Mouse (Mus musculus): Measurements from ENCODE around the gene Slc18b1. TPM values are rescaled to one million over a fixed set of nuclear protein-coding genes. Genes with fewer than 3 reads are reported as not detected.
A peak's percentile ranks its signal among the peaks of the same experiment; 100 is the strongest.

The Slc18b1 gene
- total RNA-seq, 4 experiments from 2014 or later = 25.1 to 32.1 (median 29.6) TPM

DNA sequence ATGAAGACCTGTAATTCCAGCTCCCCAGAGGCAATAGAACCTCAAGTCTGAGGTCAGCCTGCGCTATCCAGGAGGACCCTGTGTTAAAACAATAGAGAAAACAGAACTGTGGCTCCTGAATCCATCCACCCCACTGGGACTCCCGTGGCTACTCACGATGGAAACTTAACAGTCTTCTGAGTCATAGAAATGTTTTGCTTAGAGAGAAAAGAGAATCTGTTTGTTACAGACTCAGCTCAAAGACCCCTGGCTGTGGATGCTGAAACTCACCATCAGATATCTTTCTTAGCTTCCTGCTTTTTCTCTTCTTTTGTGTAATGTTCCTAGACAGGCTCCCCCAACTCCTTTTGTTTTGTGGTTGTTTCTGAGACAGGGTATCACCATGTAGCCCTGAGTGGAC is 7.9 kb downstream of the Slc18b1 start:
- DNase-seq (ENCODE audit: low spot score in 2 of 2) = no peak

DNA sequence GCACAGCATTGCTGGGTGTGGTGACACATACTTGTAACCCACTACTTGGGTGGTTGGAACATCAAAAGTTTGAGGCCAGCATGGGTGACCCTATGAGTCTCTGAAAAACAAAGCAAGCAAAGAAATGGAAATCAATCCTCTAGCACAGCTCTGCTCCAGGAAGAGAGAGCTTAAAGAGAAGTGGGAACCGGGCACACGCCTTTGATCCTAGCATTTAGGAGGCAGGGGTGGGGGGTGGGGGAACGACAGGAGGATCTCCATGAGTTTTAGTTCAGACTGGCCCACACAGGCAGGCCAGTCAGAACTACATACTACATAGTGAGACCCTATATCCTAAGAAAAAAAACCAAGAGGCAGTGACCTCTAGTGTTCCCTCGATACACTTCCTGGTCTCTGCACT is 9.4 kb downstream of the Slc18b1 start:
- DNase-seq (ENCODE audit: low spot score in 2 of 2) = no peak

DNA sequence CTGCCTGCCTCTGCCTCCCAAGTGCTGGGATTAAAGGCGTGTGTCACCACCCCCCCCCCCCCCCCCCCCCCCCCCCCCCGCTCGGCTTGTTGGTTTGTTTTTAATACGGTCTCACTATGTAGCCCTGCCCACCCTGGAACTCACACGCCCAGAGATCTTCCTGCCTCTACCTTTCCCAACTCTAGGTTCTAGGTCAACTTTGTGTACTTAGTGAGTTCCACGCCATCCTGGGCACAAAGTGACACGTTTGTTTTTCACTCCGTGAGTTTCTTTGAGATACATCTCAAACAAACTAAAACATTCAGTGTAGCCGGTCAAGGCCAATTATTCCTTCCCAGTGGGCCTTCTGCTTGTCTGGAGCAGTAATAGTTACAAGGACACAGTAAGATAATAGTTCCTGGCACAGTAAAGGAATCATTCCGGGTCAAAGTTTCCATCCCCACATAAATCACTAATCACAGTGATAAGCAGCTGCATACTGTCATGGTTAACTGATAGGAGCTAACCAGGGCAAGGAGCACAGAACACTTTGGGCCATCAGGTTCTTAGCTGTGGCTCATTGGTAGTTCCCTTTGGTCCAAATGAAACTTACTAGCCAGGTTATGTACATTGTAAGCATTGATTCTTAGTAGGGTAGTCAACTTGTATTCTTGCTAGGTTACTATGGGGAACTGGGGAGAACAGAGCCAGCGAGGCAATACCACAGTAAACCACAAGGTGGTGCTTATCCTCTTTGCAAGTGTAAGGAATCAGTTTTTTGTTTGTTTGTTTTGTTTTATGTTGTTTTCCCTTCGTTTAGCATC is 15.1 kb downstream of the Slc18b1 start:
- DNase-seq (ENCODE audit: low spot score in 2 of 2) = peak in 1 of 2 experiments; percentile 60

DNA sequence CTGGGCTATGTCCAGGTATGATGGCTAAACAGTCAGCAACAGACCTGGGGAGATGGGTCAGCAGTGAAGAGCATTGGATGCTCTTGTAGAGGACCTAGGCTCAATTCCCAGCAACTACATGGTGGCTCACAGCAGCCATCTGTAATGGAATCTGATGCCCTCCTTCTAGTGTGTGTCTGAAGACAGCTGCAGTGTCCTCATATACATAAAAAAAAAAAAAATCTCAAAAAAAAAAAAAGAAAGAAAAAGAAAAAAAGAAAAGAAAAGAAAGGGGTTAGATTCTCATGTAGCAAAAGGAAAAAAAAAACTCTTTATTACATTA is 15.6 kb downstream of the Slc18b1 start:
- no peak for DNase-seq (ENCODE audit: low spot score in 2 of 2)

DNA sequence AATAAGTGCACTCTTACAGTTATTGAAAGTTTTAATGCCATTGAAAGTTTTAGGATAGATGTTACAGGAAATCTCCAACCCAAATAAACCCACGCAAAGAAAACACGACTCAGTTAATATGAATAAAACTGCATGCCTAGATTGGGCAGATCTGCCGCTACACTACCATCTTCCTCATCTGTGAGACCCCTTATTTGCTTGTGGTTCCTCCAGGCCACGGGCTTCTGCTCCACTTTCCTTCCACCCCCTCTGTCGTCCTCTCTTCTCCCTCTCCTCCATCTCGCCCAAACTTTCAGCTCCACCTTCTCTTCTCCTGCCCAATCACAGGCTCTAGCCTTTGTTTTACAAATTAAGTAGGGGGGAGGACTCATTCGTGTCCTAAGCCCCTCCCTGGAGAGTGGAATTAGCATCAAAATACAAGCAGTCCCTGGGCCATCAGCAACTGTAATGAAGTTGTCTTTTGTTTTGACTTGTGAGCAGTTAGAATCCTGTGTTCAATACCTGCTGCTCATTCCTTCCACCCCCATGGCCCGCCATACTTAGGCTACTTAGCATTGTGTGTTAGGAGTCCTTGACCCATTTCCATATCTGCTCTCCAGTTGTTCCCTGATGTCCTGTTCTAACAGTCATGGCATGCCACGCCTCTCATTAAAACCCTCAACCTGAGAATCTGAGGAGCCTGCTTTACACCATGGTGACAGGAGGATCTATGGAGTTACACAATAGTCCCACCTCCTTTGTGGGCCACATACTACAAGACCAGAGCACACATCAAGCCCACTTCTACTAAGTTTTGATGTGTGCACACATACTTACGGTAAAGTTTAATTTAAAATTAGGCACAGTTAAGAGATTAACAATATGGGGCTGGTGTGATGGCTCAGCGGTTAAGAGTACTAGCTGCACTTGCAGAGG is 16.3 kb downstream of the Slc18b1 start:
- no peak for DNase-seq (ENCODE audit: low spot score in 2 of 2)

DNA sequence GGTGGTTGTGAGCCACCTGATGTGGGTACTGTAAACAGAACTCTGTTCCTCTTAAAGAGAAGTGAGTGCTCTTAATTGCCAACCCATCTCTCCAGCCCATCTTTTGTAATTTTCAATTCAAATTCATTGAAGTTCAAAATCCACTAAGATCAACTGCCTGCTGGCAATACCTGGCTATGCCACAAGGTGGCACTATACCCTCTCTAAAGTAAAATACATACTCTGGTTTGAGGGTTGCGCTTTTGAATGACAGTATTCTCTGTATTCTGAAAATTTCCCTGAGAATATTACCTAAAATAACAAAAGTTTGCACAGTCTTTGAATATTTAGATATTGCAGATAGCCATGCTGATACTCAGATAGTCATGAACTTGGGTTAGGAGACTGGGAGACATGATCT is 18.4 kb downstream of the Slc18b1 start:
- peak; percentile 34 to 80 for DNase-seq (ENCODE audit: low spot score in 2 of 2)

DNA sequence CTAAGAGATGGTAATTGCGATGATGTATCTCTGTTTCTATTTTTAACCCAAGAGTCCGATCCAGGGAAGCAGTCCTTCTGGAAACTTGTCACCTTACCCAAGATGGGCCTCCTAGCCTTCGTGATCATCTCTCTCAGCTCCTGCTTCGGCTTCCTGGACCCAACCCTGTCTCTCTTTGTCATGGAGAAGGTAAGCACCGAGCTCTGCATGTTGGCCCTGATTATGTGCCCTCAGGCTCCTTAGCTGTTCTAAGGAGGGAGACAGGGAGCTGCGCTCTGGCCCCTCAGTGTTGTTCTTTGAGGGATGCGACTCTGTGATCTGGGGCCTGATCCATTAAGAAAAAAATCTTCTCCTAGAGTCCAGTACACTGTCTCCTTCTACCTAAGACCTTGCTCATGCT is 19.5 kb downstream of the Slc18b1 start:
- no peak for DNase-seq (ENCODE audit: low spot score in 2 of 2)

DNA sequence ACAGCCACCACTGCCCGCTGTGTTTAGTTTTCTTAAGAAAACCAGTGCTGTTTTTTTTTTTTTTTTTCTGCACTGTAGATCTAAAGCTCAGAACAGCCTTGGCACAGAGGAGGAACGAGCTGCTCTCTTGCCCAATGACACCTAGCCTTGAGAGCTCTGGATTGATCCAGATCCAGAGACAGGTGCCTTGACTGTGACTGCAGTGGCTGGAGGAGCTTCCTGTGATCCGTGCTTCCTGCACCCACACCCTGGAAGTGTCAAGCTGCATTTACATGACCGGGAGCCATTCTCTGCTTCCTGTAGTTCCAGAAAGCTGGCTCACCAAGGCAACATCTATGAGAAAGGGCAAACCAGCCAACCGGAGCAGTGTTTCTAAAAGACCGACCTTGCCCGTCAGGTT is 29.7 kb downstream of the Slc18b1 start:
- no peak for DNase-seq (ENCODE audit: low spot score in 2 of 2)

DNA sequence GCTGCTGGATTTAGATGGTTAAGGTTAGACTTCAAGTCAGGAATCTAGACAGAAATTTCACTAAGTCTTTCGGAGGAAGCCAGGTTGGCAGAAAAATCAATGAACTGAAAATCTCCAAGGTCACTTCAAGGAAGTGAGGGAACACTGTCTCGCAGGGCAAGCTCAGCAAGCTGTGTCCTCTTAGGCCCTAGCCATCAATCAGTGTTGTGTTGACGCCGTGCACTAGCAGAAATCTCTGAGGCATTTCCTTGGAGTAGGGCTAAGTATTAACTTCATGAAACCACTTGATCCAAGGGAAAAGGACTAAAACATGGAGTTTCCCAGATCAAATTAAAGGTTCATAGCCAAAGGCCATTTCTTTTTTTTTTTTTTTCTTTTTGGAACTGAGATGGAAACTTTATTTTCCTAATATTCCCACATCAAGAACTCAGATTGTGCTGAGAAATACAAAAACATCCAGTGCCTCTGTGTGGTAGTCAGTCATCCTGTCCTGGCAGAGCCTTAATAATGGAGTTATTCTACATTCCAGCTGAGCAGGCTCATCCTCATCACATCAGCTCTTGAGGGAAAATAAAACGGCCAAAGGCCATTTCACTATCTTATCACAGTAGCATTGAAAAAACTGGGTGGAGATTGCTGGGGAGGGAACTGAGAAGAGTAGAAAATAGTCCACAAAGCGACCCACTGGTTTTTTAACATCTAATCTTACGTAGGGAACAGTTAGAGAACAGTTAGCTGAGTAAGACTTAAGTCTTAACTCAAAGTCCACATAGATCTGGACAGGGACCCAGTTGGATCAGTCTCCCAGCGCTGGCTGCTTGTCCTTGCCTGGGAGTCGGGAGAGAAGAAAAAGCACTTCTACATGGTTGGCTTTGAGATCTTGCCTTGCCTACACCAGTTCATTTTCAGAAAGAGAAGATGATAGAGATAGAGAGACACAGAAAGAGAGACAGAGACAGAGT is 39.5 kb downstream of the Slc18b1 start:
- DNase-seq (ENCODE audit: low spot score in 2 of 2) = no peak

DNA sequence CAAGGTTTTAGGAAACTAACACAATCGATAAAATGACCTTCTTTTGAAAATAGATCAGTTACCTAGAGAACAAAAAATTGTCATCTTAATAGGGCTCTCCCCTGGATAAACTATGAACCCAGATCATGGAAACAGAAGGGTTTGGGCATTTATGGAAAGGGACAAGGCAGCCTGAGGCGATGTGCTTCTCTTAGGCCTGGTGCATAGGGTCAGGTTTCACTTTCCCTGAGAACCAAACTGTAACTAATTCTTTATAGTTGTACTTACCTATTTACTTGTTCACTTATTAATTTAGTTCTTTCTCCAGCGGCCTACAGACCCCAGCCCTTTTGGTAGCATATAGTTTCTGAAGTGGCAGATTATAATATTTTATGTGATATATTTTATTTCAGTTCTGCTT is 40.3 kb downstream of the Slc18b1 start:
- DNase-seq (ENCODE audit: low spot score in 2 of 2) = no peak

DNA sequence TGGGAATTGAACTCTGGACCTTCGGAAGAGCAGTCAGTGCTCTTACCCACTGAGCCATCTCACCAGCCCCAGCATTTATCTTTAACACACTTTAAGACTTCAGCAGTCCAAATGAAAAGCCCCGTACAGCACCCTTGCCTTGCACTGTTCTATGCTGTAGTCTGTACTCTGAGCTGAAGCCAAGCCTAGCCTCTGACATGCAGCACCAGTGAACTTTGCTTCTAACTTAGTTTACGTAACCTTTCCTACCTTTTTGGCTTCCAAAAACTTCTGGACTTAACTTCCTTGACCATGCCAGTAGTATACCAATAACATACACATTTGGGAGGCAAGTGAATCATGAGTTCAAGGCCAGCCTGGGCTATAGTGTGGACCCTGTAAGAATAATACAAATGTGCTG is 42.1 kb downstream of the Slc18b1 start:
- DNase-seq (ENCODE audit: low spot score in 2 of 2) = no peak

DNA sequence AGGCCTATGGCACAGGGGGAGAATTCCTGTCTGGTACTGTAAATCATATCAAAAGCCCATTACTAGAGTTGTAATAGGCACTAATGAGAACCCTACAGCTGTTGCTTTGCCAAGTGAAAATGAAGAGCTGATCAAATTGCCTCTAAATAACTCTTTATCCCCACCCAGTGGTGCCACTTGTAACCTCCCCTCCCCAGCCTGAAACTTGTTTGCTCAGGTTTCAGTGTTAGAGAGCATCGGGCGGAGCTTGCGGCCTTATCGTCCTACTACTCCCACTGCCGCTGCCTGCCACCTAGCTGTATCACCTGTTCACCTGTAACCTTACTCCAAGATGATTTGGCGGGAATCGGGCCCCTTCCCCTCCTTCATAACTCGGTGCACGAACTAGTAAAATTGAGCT is 42.6 kb downstream of the Slc18b1 start:
- DNase-seq (ENCODE audit: low spot score in 2 of 2) = no peak

DNA sequence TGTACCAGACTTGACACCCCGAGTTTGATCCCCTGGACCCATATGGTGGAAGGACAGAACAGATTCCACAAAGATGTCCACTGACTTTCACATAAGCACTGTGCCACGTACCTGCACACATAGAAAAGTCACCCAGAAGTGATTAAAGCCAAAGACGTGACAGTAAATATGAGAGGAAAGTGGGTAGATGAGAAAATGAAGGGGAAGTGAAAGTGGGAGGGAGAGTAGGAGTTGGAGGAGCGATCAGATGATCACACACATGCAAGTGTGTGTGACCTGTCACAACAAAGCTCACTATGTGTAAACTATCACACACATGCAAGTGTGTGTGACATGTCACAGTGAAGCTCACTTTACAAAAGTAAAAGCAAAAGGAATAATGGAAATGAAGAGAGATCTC is 43.7 kb downstream of the Slc18b1 start:
- DNase-seq (ENCODE audit: low spot score in 2 of 2) = no peak

DNA sequence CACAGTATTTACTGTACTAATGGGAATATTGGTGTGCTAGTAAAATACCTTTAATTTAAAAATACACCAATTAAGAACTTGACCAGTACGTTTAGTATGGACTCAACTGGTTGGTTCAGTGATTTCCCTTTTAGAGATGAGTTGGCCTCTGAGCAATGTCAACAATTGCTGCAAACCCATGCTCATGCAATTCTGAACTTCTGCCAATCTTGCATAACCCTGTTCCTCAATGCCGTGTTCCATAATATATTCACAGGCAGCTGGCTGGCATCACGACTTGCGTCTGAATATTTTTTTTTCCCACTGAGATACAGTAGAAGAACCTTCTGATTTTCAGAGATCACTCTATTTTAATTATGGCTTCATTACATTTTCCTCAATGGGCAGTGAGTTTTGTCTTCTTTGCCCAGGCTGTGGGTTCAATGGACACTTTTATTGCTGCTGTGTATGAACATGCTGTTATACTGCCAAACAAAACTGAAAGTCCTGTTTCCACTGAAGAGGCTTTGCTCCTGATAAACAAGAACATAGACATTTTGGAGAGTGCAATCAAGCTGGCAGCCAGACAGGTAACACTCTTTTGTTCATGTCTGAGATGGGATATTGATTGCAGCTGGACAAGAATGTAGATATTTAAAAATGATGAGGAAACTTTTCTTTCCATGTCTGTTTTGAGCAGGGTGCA is 54.6 kb downstream of the Slc18b1 start, which contains the start of gene Vnn3:
TSS of gene Vnn3 (plus strand) at position 235 of the 685 bp plus-strand sequence.
- DNase-seq (ENCODE audit: low spot score in 2 of 2) = no peak

DNA sequence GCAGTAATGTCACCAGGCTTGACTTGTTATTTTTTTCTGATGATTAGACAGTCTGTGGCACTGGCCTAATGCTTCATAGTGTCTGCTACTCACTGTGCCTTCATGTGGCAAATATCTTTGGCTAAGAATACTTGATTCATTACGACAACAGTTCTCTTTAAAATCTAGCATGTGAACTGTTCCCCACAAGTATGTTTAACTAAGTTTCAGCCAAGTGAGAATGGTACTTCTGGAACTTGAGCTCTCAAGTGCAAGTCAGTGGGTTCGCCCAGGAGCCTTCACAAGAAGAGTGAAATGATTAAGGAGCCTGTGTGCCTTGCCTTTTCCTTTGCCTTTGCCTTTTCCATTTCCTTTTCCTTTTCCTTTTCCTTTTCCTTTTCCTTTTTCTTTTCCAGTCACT is 55.3 kb downstream of the Slc18b1 start:
- DNase-seq (ENCODE audit: low spot score in 2 of 2) = no peak

DNA sequence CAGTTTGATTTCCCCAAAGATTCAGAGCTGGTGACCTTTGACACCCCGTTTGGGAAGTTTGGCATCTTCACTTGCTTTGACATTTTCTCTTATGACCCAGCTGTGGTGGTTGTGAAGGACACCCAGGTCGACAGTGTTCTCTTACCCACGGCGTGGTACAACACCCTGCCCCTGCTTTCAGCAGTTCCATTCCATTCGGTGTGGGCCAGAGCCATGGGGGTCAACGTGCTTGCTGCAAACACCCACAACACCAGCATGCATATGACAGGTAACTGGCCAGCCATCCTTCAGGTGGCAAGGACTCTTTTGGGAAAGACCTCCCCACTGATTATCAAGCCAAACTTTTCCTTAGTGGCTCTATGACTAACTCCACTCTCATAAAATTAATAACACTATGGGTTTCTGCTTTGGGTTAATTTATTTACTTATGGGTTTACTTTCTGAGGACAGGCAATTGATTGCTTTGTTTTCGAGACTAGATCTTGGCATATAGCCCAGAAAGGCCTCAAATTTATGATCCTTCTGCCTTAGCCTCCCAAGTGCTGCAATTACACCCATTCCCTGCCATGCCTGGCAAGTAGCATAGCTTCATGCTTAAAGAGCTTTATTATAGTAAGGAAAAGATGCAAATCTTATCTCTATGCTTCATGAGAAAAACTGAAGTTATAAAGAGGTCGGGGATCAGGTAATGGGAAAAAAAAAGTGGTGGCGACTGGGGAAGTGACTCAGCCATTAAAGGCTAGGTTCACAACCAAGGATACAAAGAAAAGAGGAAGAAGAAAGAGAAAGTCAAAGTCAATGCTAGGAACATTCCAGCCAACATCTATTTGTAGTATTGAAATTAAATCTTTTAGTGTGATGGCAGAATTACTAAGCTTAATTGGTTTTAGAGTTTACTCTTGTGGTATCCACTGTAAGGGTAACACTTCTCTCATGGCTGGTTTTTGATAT is 67.9 kb downstream of the Slc18b1 start:
- no peak for DNase-seq (ENCODE audit: low spot score in 2 of 2)

All from layer of hippocampus, adult 8-10 months (tissue).